Comparison of ENCODE assay signal across 8 mouse cellular contexts in the genomic region with DNA sequence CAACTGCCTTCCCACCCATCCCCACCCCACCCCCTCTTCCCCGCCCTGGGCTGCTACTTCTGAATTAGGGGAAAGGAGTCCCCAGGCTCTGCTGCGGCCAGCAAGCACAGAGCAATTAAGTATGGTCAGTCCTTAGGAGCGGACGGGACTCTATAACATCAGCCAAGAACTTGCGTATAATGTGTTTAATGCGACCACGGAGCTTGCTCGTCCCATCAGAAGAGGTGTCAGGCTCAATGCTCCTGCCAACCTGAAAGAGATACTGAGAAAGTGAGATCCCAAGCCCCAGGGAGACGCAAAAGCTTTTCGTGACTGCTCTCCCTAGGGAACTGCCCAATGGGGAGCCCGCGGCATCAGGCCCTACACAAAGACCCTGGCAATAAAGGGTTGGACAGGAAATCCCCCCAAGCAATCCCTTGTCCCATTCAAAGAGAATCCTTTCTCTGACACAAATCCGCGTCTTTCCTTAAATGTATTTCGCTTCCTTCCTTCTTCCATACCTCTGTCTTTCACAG. TPM values are rescaled to one million over a fixed set of nuclear protein-coding genes. Genes with fewer than 3 reads are reported as not detected.
A peak's percentile ranks its signal among the peaks of the same experiment; 100 is the strongest.
DNase-seq lines count a peak whose midpoint lies in the region; ATAC-seq and TF ChIP-seq lines count a peak whose summit lies in the region.

No protein-coding gene starts in this region.

- 1% methylated on average over 15 of the region's 15 CpGs for WGBS in neural tube, embryonic 11.5 days
- WGBS in limb, embryonic 14.5 days, result 3% methylated on average over 15 of the region's 15 CpGs
- 1% methylated on average over 15 of the region's 15 CpGs for WGBS in stomach, embryonic 14.5 days

- peak overlapping the region; percentile 53; the same call in 1 of the 2 replicates for H3K27ac ChIP-seq in neural tube, embryonic 11.5 days (ENCODE audit: low read depth, low read length)
- H3K27ac ChIP-seq in limb, embryonic 14.5 days (replicated peaks; ENCODE audit: low read depth, low read length), result peak overlapping the region; percentile 81
- H3K27ac ChIP-seq in stomach, embryonic 14.5 days (ENCODE audit: low read length), result peak overlapping the region; percentile 95

- no peak for TF ChIP-seq POLR2A in limb, embryonic 14.5 days (IDR thresholded peaks at IDR 0.05; ENCODE audit: borderline replicate concordance, extremely low read depth, insufficient read depth, insufficient read length)

- peak overlapping the region; percentile 90 for H3K4me2 ChIP-seq in neural tube, embryonic 11.5 days (ENCODE audit: low read depth)
- H3K4me2 ChIP-seq in limb, embryonic 14.5 days (replicated peaks; ENCODE audit: low read depth, low read length, severe bottlenecking), result peak overlapping the region; percentile 84
- peak overlapping the region; percentile 75 for H3K4me2 ChIP-seq in stomach, embryonic 14.5 days (replicated peaks; ENCODE audit: low read depth, low read length)

- peak overlapping the region; percentile 84 for H3K9ac ChIP-seq in neural tube, embryonic 11.5 days (ENCODE audit: low read length)
- H3K9ac ChIP-seq in limb, embryonic 14.5 days (ENCODE audit: low read depth, low read length, severe bottlenecking), result peak overlapping the region; percentile 70
- H3K9ac ChIP-seq in stomach, embryonic 14.5 days (replicated peaks; ENCODE audit: low read depth, low read length), result peak overlapping the region; percentile 60; the same call in 1 of the 2 replicates

- DNase-seq in embryo, embryonic 10.5 days (ENCODE audit: low spot score), result peak; percentile 73
- DNase-seq in embryo, embryonic 10 days (ENCODE audit: low spot score), result no peak
- DNase-seq in neural tube, embryonic 11.5 days (ENCODE audit: low spot score), result no peak
- DNase-seq in neural tube, embryonic 10.5 days (ENCODE audit: extremely low spot score, low spot score), result no peak
- DNase-seq in limb, embryonic 14.5 days (ENCODE audit: low spot score), result no peak
- no peak for DNase-seq in thymus, postnatal 14 days

- H3K9me3 ChIP-seq in neural tube, embryonic 11.5 days (ENCODE audit: control insufficient read depth, low read length), result no peaks in the 10 kb centered on the region
- no peaks in the 10 kb centered on the region for H3K9me3 ChIP-seq in limb, embryonic 14.5 days (ENCODE audit: control insufficient read depth, low read length)
- no peaks in the 10 kb centered on the region for H3K9me3 ChIP-seq in stomach, embryonic 14.5 days (ENCODE audit: control insufficient read depth, low read depth, low read length)

- H3K27me3 ChIP-seq in neural tube, embryonic 11.5 days (ENCODE audit: control insufficient read depth, insufficient read depth, low read length), result no peaks in the 10 kb centered on the region
- H3K27me3 ChIP-seq in limb, embryonic 14.5 days (ENCODE audit: control insufficient read depth, insufficient read depth, low read length), result no peaks in the 10 kb centered on the region
- H3K27me3 ChIP-seq in stomach, embryonic 14.5 days (ENCODE audit: control insufficient read depth, insufficient read depth, low read length), result no peaks in the 10 kb centered on the region

- ATAC-seq in neural tube, embryonic 11.5 days (ENCODE audit: insufficient read depth, low FRiP score, low TSS enrichment), result peak; percentile 14
- ATAC-seq in limb, embryonic 14.5 days (ENCODE audit: low FRiP score, low read depth), result no peak
- no peak; the same call in 1 of the 2 replicates for ATAC-seq in stomach, embryonic 14.5 days (ENCODE audit: insufficient number of reproducible peaks, insufficient read depth, low FRiP score, low read depth)
- ATAC-seq in megakaryocyte progenitor cell, adult 5-6 weeks (replicated peaks; ENCODE audit: poor library complexity), result no peak

- H3K36me3 ChIP-seq in neural tube, embryonic 11.5 days (ENCODE audit: control insufficient read depth, insufficient read depth, low read length), result no peaks in the 10 kb centered on the region
- H3K36me3 ChIP-seq in limb, embryonic 14.5 days (ENCODE audit: control insufficient read depth, insufficient read depth, low read length), result no peaks in the 10 kb centered on the region
- no peaks in the 10 kb centered on the region for H3K36me3 ChIP-seq in stomach, embryonic 14.5 days (ENCODE audit: control insufficient read depth, insufficient read depth, low read length)

- H3K4me3 ChIP-seq in neural tube, embryonic 11.5 days (ENCODE audit: low read depth, low read length), result peak overlapping the region; percentile 64
- peak overlapping the region; percentile 67 for H3K4me3 ChIP-seq in limb, embryonic 14.5 days (replicated peaks; ENCODE audit: low read length)
- H3K4me3 ChIP-seq in stomach, embryonic 14.5 days (ENCODE audit: low read depth, low read length), result peak overlapping the region; percentile 55

- H3K4me1 ChIP-seq in neural tube, embryonic 11.5 days (ENCODE audit: control insufficient read depth, insufficient read depth, low read length), result peaks cover 3% of the 10 kb centered on the region
- peaks cover 9% of the 10 kb centered on the region for H3K4me1 ChIP-seq in limb, embryonic 14.5 days (ENCODE audit: control insufficient read depth, insufficient read depth, low read length)
- H3K4me1 ChIP-seq in stomach, embryonic 14.5 days (ENCODE audit: control insufficient read depth, insufficient read depth, low read length), result peaks cover 8% of the 10 kb centered on the region

RNA-seq across cellular contexts. Expression of gene Vcan, which starts 0.4 kb away (rescaled TPM):
- 63.0 and 68.6 TPM in 2 replicates for polyA plus RNA-seq in neural tube, embryonic 11.5 days (2014; fragmentation: Nextera tagmentation; extraction: Ambion mirVana)
- polyA plus RNA-seq in limb, embryonic 14.5 days (2012; rRNA removed), result 168 and 208 TPM in 2 replicates
- polyA plus RNA-seq in limb, embryonic 14.5 days (2014; fragmentation: Nextera tagmentation; extraction: Ambion mirVana), result 116 and 137 TPM in 2 replicates
- 64.8 and 66.9 TPM in 2 replicates for polyA plus RNA-seq in stomach, embryonic 14.5 days (2014; fragmentation: Nextera tagmentation; extraction: Ambion mirVana)
- total RNA-seq in megakaryocyte progenitor cell, adult 5-6 weeks (2015), result 0.68 and 1.2 TPM in 2 replicates
- total RNA-seq in megakaryocyte progenitor cell, adult 5-6 weeks (2017), result 0.29 and 0.30 TPM in 2 replicates
